Mouse (Mus musculus) skeletal muscle tissue, adult 2 months (tissue): ENCODE measurements at regions not wholly inside any gene's neighbourhood (a gene's known extent, or its start where the extent isn't known, plus 50 kb on each side); places are given as distances from the start of the nearest gene placed in this dataset.
A peak's percentile ranks its signal among the peaks of the same experiment; 100 is the strongest.

Experiments
- DNase-seq: peaks from one replicate; pipeline ENCODE4 v3.0.0-alpha.2; 2012; ENCODE audit warnings: low read depth, low spot score

- DNase-seq = no peak
These were observed 62.3 kb upstream of the Agr3 start for GRCm38 (mm10) chr12:35863141-35863540.

- peak; percentile 68 for DNase-seq
These were observed 72.3 kb upstream of the Agr3 start for GRCm38 (mm10) chr12:35853159-35853558.

GRCm38 (mm10) chr12:35846905-35847610 lies 78.4 kb upstream of the Agr3 start:
- DNase-seq = peak; percentile 78

GRCm38 (mm10) chr12:35836946-35837345 lies 88.5 kb upstream of the Agr3 start:
- DNase-seq = no peak

- peak; percentile 39 for DNase-seq
These were observed 92.1 kb upstream of the Agr3 start for GRCm38 (mm10) chr12:35833285-35833684.

- no peak for DNase-seq
These were observed 93.4 kb upstream of the Agr3 start for GRCm38 (mm10) chr12:35831922-35832512.

GRCm38 (mm10) chr12:35831268-35831667 lies 94.2 kb upstream of the Agr3 start:
- peak; percentile 57 for DNase-seq

GRCm38 (mm10) chr12:35827797-35828196 lies 97.6 kb upstream of the Agr3 start:
- no peak for DNase-seq

- DNase-seq = no peak
These were observed 98.4 kb upstream of the Agr3 start for GRCm38 (mm10) chr12:35826990-35827389.

GRCm38 (mm10) chr12:35824587-35824987 lies 100.8 kb upstream of the Agr3 start:
- no peak for DNase-seq

- DNase-seq = peak; percentile 29
These were observed 126.2 kb upstream of the Agr3 start for GRCm38 (mm10) chr12:35799261-35799660.

- no peak for DNase-seq
These were observed 150.0 kb upstream of the Agr3 start for GRCm38 (mm10) chr12:35775396-35775795.

GRCm38 (mm10) chr12:35770387-35771024 lies 154.9 kb upstream of the Agr3 start:
- no peak for DNase-seq

- no peak for DNase-seq
These were observed 166.5 kb upstream of the Agr3 start for GRCm38 (mm10) chr12:35758916-35759315.

- no peak for DNase-seq
These were observed 170.3 kb upstream of the Agr3 start for GRCm38 (mm10) chr12:35755159-35755558.

GRCm38 (mm10) chr12:35747997-35748396 lies 177.4 kb upstream of the Agr3 start:
- DNase-seq = no peak

- no peak for DNase-seq
These were observed 178.6 kb upstream of the Agr3 start for GRCm38 (mm10) chr12:35746691-35747299.

- DNase-seq = no peak
These were observed 182.7 kb upstream of the Agr3 start for GRCm38 (mm10) chr12:35742729-35743128.

- DNase-seq = no peak
These were observed 189.0 kb upstream of the Agr3 start for GRCm38 (mm10) chr12:35736427-35736826.

- no peak for DNase-seq
These were observed 190.4 kb upstream of the Agr3 start for GRCm38 (mm10) chr12:35735002-35735401.

GRCm38 (mm10) chr12:35734371-35734770 lies 191.0 kb upstream of the Agr3 start:
- DNase-seq = no peak

- no peak for DNase-seq
These were observed 191.8 kb upstream of the Agr3 start for GRCm38 (mm10) chr12:35733580-35733979.

GRCm38 (mm10) chr12:35725910-35726309 lies 191.1 kb upstream of the Ahr start:
- no peak for DNase-seq
